Mouse (Mus musculus) neural tube, embryonic 11.5 days (tissue): Measurements from ENCODE around the gene Il34. TPM values are rescaled to one million over a fixed set of nuclear protein-coding genes. Genes with fewer than 3 reads are reported as not detected.

ENCODE experiments used
- ATAC-seq: fragments of 200-750 bp; cut with Nextera tagmentation; 2 replicates; pipeline ENCODE4 v1.8.0; 2017; ENCODE audit warnings: moderate number of reproducible peaks, mild to moderate bottlenecking, moderate TSS enrichment, moderate library complexity; ENCODE audit not compliant: insufficient read depth, low FRiP score, low TSS enrichment
- DNase-seq: peaks from one replicate; pipeline ENCODE4 v3.0.0-alpha.2; 2015; ENCODE audit warnings: low spot score
- H3K27ac ChIP-seq: fragments of 300-500 bp; sonication (generic); 2 replicates; pipeline ENCODE4 v1.5.1; 2014; ENCODE audit warnings: low read depth, mild to moderate bottlenecking, low read length
- H3K27me3 ChIP-seq: fragments of 300-500 bp; sonication (generic); 2 replicates; pipeline ENCODE4 v1.6.1; 2014; ENCODE audit warnings: mild to moderate bottlenecking, low read length, mixed read lengths; ENCODE audit not compliant: control insufficient read depth, insufficient read depth
- H3K36me3 ChIP-seq: fragments of 300-500 bp; sonication (generic); 2 replicates; pipeline ENCODE4 v1.6.1; 2014; ENCODE audit warnings: mild to moderate bottlenecking, low read length, moderate library complexity, mixed read lengths; ENCODE audit not compliant: control insufficient read depth, insufficient read depth
- H3K4me1 ChIP-seq: fragments of 300-500 bp; sonication (generic); 2 replicates; pipeline ENCODE4 v1.6.1; 2014; ENCODE audit warnings: low read length, mixed read lengths; ENCODE audit not compliant: control insufficient read depth, insufficient read depth
- H3K4me2 ChIP-seq: fragments of 300-500 bp; sonication (generic); 2 replicates; pipeline ENCODE4 v1.6.1; 2014; ENCODE audit warnings: low read depth, mild to moderate bottlenecking, moderate library complexity
- H3K4me3 ChIP-seq: fragments of 300-500 bp; sonication (generic); 2 replicates; pipeline ENCODE4 v1.5.1; 2014; ENCODE audit warnings: low read depth, low read length
- H3K9ac ChIP-seq: fragments of 300-500 bp; sonication (generic); 2 replicates; pipeline ENCODE4 v1.6.1; 2014; ENCODE audit warnings: mild to moderate bottlenecking, low read length
- H3K9me3 ChIP-seq: fragments of 300-500 bp; sonication (generic); 2 replicates; pipeline ENCODE4 v1.6.1; 2016; ENCODE audit warnings: low read length; ENCODE audit not compliant: control insufficient read depth
- WGBS: fragments of 180-500 bp; shearing (Covaris S2); extraction: QIAGEN DNeasy Blood & Tissue Kit; methylation state at CpG from one replicate; pipeline ENCODE4 v1.1.7; 2014; 5-methylcytosine and 5-hydroxymethylcytosine counted together
- polyA plus RNA-seq: library from polyadenylated mRNA; unstranded; fragments of >200 nt; fragmentation: Nextera tagmentation; extraction: Ambion mirVana; gene quantifications from 2 replicates; pipeline ENCODE4 v1.2.1, GENCODE M21; 2014

Il34 gene
- polyA plus RNA-seq, 1 experiment from 2014 or later, result not detected

DNA sequence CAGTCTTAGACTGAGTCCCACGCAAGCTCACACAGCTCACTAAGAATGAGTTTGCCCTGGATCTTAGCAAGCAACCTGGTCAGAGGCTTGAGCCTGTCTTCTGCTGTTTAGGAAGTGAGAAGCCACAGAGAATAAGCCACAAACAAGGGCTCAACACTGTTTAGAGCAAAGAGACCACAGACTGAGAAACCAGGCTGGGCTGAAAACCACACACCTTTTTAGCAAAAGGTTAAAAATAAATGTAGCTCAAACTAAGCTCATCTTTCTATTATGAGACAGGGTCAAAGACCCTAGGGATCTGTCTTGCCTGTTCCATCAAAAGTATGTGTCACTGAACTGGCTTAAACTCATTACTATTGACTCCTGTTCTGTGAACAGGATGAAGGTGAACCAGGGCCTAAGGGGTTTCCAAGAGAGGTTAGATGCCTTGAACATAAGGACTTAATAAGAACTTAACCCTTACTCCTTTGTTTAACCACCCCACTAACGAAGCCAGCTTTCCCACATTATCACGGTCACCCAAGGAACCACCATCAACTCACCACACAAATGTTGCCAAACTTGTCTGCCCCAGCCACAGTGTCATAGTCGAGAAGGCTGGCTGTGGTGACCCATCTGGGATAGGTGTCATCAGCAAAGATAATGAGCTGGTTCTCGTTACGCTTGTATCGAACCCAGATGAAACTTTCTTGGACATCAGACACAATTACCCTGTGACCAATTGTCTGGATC lies 7.5 kb upstream of the Il34 start:
- Histone ChIP-seq H3K4me3 (no peak overlapping the region), H3K36me3 (peaks cover 38% of the 10 kb centered on the region), H3K9ac (no peak overlapping the region), H3K4me2 (no peak overlapping the region), H3K27me3 (no peaks in the 10 kb centered on the region), H3K27ac (no peak overlapping the region), H3K9me3 (no peaks in the 10 kb centered on the region), H3K4me1 (no peaks in the 10 kb centered on the region)
- DNase-seq (no peak), ATAC-seq (no peak)
- 95% methylated on average over 7 of the region's 7 CpGs for WGBS

- peaks cover 34% of the 10 kb centered on the region for H3K36me3 ChIP-seq
- ATAC-seq, result no peak
Measured at GRCm38 (mm10) chr8:110812349-110813080, 6.8 kb upstream of the Il34 start.

GRCm38 (mm10) chr8:110811793-110812192 lies 6.1 kb upstream of the Il34 start:
- H3K4me3 ChIP-seq, result no peak overlapping the region
- no peaks in the 10 kb centered on the region for H3K4me1 ChIP-seq
- H3K27ac ChIP-seq, result no peak overlapping the region
- peaks cover 29% of the 10 kb centered on the region for H3K36me3 ChIP-seq
- WGBS, result 93% methylated on average over 7 of the region's 7 CpGs
- no peak overlapping the region for H3K9ac ChIP-seq
- no peak overlapping the region for H3K4me2 ChIP-seq
- DNase-seq, result no peak
- no peaks in the 10 kb centered on the region for H3K27me3 ChIP-seq
- H3K9me3 ChIP-seq, result no peaks in the 10 kb centered on the region
- ATAC-seq, result no peak

More at GRCm38 (mm10) chr8:110812349-110813080, 6.8 kb upstream of the Il34 start:
- H3K27ac ChIP-seq, result no peak overlapping the region
- no peak overlapping the region for H3K4me3 ChIP-seq
- H3K4me2 ChIP-seq, result no peak overlapping the region
- no peaks in the 10 kb centered on the region for H3K4me1 ChIP-seq
- DNase-seq, result no peak
- WGBS, result 96% methylated on average over 7 of the region's 7 CpGs
- no peak overlapping the region for H3K9ac ChIP-seq
- H3K27me3 ChIP-seq, result no peaks in the 10 kb centered on the region
- H3K9me3 ChIP-seq, result no peaks in the 10 kb centered on the region

GRCm38 (mm10) chr8:110811116-110811515 lies 5.4 kb upstream of the Il34 start:
- H3K27ac ChIP-seq, result no peak overlapping the region
- H3K36me3 ChIP-seq, result peaks cover 29% of the 10 kb centered on the region
- ATAC-seq (no peak), DNase-seq (no peak)
- H3K4me2 ChIP-seq, result no peak overlapping the region
- no peak overlapping the region for H3K4me3 ChIP-seq
- no peaks in the 10 kb centered on the region for H3K9me3 ChIP-seq
- no peak overlapping the region for H3K9ac ChIP-seq
- no peaks in the 10 kb centered on the region for H3K4me1 ChIP-seq
- 93% methylated on average over 3 of the region's 3 CpGs for WGBS
- H3K27me3 ChIP-seq, result no peaks in the 10 kb centered on the region

DNA sequence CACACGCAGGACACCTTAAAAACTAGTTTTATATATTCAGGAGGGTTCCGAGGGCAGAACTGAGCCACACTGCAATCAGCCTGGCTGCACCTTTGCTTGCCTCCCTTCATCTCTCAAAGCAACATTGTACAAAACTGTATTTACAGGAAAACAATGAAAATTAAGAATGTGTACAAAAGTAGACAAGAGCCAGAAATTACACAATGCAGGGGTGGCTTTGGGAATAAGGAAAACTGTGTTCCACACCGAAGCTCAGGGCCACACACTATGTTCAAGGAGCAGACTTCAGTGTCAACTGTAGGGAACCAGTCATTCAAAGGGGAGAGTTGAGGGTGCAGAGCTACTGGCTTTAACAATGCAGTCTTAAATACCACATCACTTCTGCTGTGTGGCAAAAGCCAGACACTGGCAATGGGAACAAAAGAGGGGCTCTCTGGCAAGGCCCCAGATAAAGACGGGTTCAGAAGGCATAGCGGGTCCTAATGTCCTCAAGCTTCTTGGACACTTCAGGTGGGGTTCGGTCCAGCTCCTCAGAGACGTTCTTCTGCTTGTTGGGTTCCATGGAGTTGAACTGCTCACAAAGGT lies 4.8 kb upstream of the Il34 start:
- Histone ChIP-seq H3K4me2 (no peak overlapping the region), H3K4me3 (no peak overlapping the region), H3K9me3 (no peaks in the 10 kb centered on the region), H3K4me1 (no peaks in the 10 kb centered on the region), H3K27me3 (no peaks in the 10 kb centered on the region), H3K9ac (no peak overlapping the region), H3K27ac (no peak overlapping the region), H3K36me3 (peaks cover 29% of the 10 kb centered on the region)
- ATAC-seq (no peak), DNase-seq (no peak)
- 88% methylated on average over 7 of the region's 7 CpGs for WGBS

- 65% methylated on average over 2 of the region's 2 CpGs for WGBS
- H3K4me1 ChIP-seq, result no peaks in the 10 kb centered on the region
- peaks cover 27% of the 10 kb centered on the region for H3K36me3 ChIP-seq
- H3K4me2 ChIP-seq, result no peak overlapping the region
- H3K4me3 ChIP-seq, result no peak overlapping the region
- H3K27me3 ChIP-seq, result no peaks in the 10 kb centered on the region
- no peaks in the 10 kb centered on the region for H3K9me3 ChIP-seq
- DNase-seq (no peak), ATAC-seq (no peak)
- H3K9ac ChIP-seq, result no peak overlapping the region
- no peak overlapping the region for H3K27ac ChIP-seq
Measured at GRCm38 (mm10) chr8:110809831-110810230, 4.1 kb upstream of the Il34 start.

DNA sequence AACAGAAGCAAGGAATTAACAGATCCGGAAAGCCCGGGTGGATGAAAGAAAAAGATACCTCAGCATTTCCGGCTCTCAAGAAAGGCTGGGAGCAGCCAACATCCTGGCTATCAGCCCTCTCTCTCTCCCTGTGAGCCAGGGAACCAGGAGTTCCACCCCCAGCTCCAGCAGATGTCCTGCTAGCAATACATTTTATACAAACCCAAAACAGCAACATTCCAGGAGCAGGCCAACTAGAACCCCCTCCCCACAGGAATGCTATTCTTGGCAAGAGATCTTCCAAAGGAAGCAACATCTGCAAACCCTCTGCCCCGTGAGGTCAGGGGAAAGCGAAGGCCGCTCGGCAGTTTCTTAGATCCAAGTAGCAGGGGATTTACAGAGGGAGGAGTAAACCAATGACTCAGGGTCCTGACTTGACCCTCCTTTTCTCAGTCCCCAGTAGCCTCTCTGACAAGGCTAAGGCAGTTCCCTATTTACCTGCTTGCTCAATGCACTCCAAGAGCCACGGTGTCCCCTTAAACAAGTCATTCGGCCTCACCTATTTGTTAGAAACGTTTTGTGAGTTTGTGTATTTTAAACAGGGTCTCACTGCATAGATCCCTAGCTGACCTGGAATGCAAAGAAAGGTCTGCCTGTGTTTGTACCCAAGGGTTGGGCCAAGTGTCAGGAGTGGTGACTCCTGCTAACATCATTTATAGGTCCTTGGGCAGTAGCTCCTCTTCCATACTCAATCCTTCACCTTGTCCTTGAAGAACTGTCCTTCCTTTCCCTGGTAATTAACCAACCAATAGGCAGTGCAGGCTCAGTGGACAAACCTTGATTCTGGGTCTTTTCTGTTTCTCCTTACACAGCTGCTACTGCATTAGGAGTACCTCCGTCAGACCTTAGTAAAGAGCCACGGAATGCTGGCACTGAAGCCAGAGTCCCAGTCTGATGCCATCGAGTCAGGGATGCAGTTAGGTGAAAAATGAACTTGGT lies 3.1 kb upstream of the Il34 start:
- Histone ChIP-seq H3K9me3 (no peaks in the 10 kb centered on the region), H3K4me1 (no peaks in the 10 kb centered on the region), H3K4me3 (no peak overlapping the region), H3K4me2 (no peak overlapping the region), H3K27ac (no peak overlapping the region), H3K36me3 (peaks cover 18% of the 10 kb centered on the region), H3K27me3 (no peaks in the 10 kb centered on the region), H3K9ac (no peak overlapping the region)
- WGBS, result 68% methylated on average over 13 of the region's 13 CpGs
- ATAC-seq (no peak), DNase-seq (no peak)

DNA sequence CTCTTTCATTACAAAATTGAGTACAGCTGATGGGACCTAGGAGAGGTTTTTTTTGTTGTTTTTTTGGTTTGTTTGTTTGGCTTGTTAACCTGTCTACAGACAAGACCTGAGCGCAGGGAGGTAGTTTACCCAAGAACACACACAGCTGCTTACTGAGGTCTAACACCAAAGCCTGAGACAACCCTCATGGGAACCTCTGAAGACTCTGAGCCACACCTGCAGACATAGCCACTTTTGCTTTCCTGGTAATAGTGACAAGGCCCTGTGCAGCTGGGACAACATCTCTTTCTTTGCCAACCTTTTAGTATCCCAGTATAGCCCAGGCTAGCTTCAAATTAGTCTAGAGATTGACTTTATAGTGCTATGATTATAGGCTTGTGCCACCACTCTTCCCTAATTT lies 422 bp upstream of the Il34 start:
- no peak overlapping the region for H3K9ac ChIP-seq
- no peak overlapping the region for H3K4me3 ChIP-seq
- H3K36me3 ChIP-seq, result no peaks in the 10 kb centered on the region; the same call in 1 of the 2 replicates
- no peak overlapping the region for H3K27ac ChIP-seq
- WGBS, result 91% methylated on average over 1 of the region's 1 CpGs
- no peak for DNase-seq
- H3K9me3 ChIP-seq, result no peaks in the 10 kb centered on the region
- no peaks in the 10 kb centered on the region for H3K4me1 ChIP-seq
- no peaks in the 10 kb centered on the region for H3K27me3 ChIP-seq
- ATAC-seq, result no peak
- H3K4me2 ChIP-seq, result no peak overlapping the region
